In genomic region chr15:85680460-85681224, GRCm38 (mm10) we compare ENCODE assay signal across 8 mouse cellular contexts. TPM values are rescaled to one million over a fixed set of nuclear protein-coding genes. Genes with fewer than 3 reads are reported as not detected.
DNase-seq lines count a peak whose midpoint lies in the region; ATAC-seq and TF ChIP-seq lines count a peak whose summit lies in the region.
"Had no signal": no experiment of that assay in that cellular context is flagged by ENCODE, and none has a peak within 500 bp of the region (broad histone marks: within the 10 kb centered on the region; RNA-seq: fewer than 3 reads in every experiment).

No protein-coding gene starts in this region.

- no peak for TF ChIP-seq POLR2A in testis, adult 2 months (IDR thresholded peaks at IDR 0.05; ENCODE audit: control insufficient read depth, low read depth, low read length)

- no peak overlapping the region; the same call in 1 of the 2 replicates for H3K27ac ChIP-seq in heart, embryonic 16.5 days (ENCODE audit: low read length)
- no peak overlapping the region for H3K27ac ChIP-seq in heart, embryonic 11.5 days (ENCODE audit: low read depth, low read length)
- H3K27ac ChIP-seq in testis, adult 2 months (ENCODE audit: control insufficient read depth, insufficient read depth, low read depth, low read length), result peak overlapping the region; percentile 4; the same call in 1 of the 2 replicates

- no peak for TF ChIP-seq CTCF in testis, adult 2 months (IDR thresholded peaks at IDR 0.05; ENCODE audit: control insufficient read depth, insufficient read depth, insufficient replicate concordance, low read depth, low read length)

- no peaks in the 10 kb centered on the region for H3K27me3 ChIP-seq in heart, embryonic 16.5 days (ENCODE audit: control insufficient read depth, insufficient read depth, low read length)
- peaks cover 18% of the 10 kb centered on the region for H3K27me3 ChIP-seq in heart, embryonic 11.5 days (ENCODE audit: control insufficient read depth, insufficient read depth, low read length)
- H3K27me3 ChIP-seq in testis, adult 2 months (ENCODE audit: control insufficient read depth, insufficient read depth, low read length), result no peaks in the 10 kb centered on the region

- H3K4me3 ChIP-seq in heart, embryonic 16.5 days (ENCODE audit: low read length), result no peak overlapping the region
- H3K4me3 ChIP-seq in heart, embryonic 11.5 days (ENCODE audit: low read depth, low read length), result no peak overlapping the region
- H3K4me3 ChIP-seq in testis, adult 2 months (ENCODE audit: control insufficient read depth, low read depth, low read length), result no peak overlapping the region
- H3K4me3 ChIP-seq: megakaryocyte, embryonic 14.5 days had no signal

- H3K4me2 ChIP-seq in heart, embryonic 16.5 days (ENCODE audit: low read depth, low read length), result peak overlapping the region; percentile 38; the same call in 1 of the 2 replicates
- no peak overlapping the region for H3K4me2 ChIP-seq in heart, embryonic 11.5 days

- DNase-seq in testis, postnatal 10 days (ENCODE audit: low spot score), result no peak
- DNase-seq in kidney, postnatal 25 days, result peak; percentile 60 to 70
- DNase-seq in urinary bladder, postnatal 4 days (ENCODE audit: low spot score in 2 of 2), result no peak

- H3K4me1 ChIP-seq in heart, embryonic 16.5 days (ENCODE audit: control insufficient read depth, insufficient read depth, low read length), result peaks cover 26% of the 10 kb centered on the region
- no peaks in the 10 kb centered on the region for H3K4me1 ChIP-seq in heart, embryonic 11.5 days (ENCODE audit: control insufficient read depth, insufficient read depth, low read length)
- H3K4me1 ChIP-seq in testis, adult 2 months (ENCODE audit: control insufficient read depth, insufficient read depth, low read length), result peaks cover 3% of the 10 kb centered on the region; the same call in 1 of the 2 replicates
- H3K4me1 ChIP-seq: megakaryocyte, embryonic 14.5 days had no signal

- WGBS in heart, embryonic 16.5 days, result 54% methylated on average over 13 of the region's 13 CpGs
- WGBS in heart, embryonic 11.5 days (ENCODE audit: insufficient replicate concordance), result 56% methylated on average over 13 of the region's 13 CpGs

- H3K9ac ChIP-seq in heart, embryonic 16.5 days (ENCODE audit: low read length), result peak overlapping the region; percentile 26; the same call in 1 of the 2 replicates
- no peak overlapping the region for H3K9ac ChIP-seq in heart, embryonic 11.5 days (ENCODE audit: low read depth, low read length)

- no peaks in the 10 kb centered on the region for H3K9me3 ChIP-seq in heart, embryonic 16.5 days (replicated peaks; ENCODE audit: control insufficient read depth, low read length)
- H3K9me3 ChIP-seq in heart, embryonic 11.5 days (replicated peaks; ENCODE audit: control insufficient read depth, low read length), result no peaks in the 10 kb centered on the region
- H3K9me3 ChIP-seq: megakaryocyte, embryonic 14.5 days had no signal

- H3K36me3 ChIP-seq in heart, embryonic 16.5 days (ENCODE audit: control insufficient read depth, insufficient read depth), result peaks cover 19% of the 10 kb centered on the region
- H3K36me3 ChIP-seq in heart, embryonic 11.5 days (ENCODE audit: control insufficient read depth, insufficient read depth, low read length), result no peaks in the 10 kb centered on the region
- no peaks in the 10 kb centered on the region for H3K36me3 ChIP-seq in testis, adult 2 months (ENCODE audit: control insufficient read depth, insufficient read depth, low read length)

- ATAC-seq in heart, embryonic 16.5 days (replicated peaks; ENCODE audit: extremely low read depth, insufficient read depth, low FRiP score), result no peak
- no peak for ATAC-seq in heart, embryonic 11.5 days (replicated peaks; ENCODE audit: insufficient number of reproducible peaks, low FRiP score, low TSS enrichment)
- no peak for ATAC-seq in granulocyte monocyte progenitor cell, adult 5-6 weeks (replicated peaks; ENCODE audit: poor library complexity, severe bottlenecking)

RNA-seq across cellular contexts. Expression of gene Ppara, which starts 54.1 kb away (rescaled TPM):
- 20.3 and 21.5 TPM in 2 replicates for polyA plus RNA-seq in heart, embryonic 16.5 days (2015; fragmentation: Nextera tagmentation; extraction: Ambion mirVana)
- polyA plus RNA-seq in heart, embryonic 11.5 days (2014; fragmentation: Nextera tagmentation; extraction: Ambion mirVana), result 1.7 and 2.8 TPM in 2 replicates
- polyA plus RNA-seq in testis, adult 2 months (2012; rRNA removed), result 0.63 and 1.6 TPM in 2 replicates
- total RNA-seq in granulocyte monocyte progenitor cell, adult 5-6 weeks (2014; fragmentation: Nextera tagmentation), result not detected in 2 replicates
- total RNA-seq in granulocyte monocyte progenitor cell, adult 5-6 weeks (2017), result not detected in 2 replicates

Comparison
In these comparisons a context has a peak if more than half of its experiments do, and no peak if none do; other contexts are left out.
1. DNase-seq: peak in kidney, postnatal 25 days (2 of 2); none in testis, postnatal 10 days (single experiment) and urinary bladder, postnatal 4 days (0 of 2).